Mouse (Mus musculus): ENCODE data around the gene Acad10. TPM values are rescaled to one million over a fixed set of nuclear protein-coding genes. Genes with fewer than 3 reads are reported as not detected.

Gene Acad10
- 3.6 and 4.8 TPM in 2 replicates for polyA plus RNA-seq (2012; ENCODE audit: low replicate concordance)

DNA sequence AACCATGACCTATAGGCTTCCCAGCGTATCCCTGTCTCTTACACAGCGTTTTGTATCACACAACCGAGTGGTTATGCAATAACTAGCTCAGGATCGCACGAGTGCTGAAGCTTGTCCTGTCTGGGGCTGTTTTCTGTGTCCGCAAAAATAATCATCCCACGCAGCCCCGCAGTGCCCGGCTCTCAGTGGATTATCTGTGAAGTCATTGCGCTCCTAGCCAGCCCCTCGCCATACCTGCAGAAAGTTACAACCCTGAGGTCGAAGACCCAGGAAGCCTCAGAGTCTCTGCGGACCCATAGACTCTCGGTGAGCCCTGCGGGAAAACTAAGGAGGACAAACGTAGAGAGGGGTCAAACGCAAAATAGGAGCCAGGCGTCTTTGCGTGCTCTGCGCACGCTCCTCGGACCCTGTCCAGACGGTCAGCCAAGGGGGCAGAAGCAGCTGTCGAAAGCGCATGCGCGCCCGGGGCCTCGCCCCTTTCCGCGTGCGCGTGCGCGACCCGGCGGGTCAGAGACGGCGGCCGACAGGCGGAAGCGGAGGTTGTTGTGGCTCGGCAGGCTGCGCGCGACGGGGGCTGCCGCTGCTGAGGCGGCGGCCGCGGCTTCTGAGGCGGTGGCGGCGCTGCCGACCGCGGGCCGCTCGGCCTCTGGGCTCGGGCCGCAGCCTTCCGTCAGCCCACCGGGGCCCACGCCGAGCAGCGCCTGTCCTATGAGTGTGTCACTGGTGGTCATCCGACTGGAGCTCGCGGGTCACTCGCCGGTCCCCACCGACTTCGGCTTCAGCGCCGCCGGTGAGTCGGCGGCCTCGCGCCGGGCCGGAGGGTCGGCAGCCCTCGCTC is at the start of gene Acad10, which contains the start of gene Brap:
Gene Acad10, minus strand, starts transcription at position 456 of the 838 bp plus-strand sequence.
Gene Brap, plus strand, starts transcription at position 505 of the 838 bp plus-strand sequence.

DNA sequence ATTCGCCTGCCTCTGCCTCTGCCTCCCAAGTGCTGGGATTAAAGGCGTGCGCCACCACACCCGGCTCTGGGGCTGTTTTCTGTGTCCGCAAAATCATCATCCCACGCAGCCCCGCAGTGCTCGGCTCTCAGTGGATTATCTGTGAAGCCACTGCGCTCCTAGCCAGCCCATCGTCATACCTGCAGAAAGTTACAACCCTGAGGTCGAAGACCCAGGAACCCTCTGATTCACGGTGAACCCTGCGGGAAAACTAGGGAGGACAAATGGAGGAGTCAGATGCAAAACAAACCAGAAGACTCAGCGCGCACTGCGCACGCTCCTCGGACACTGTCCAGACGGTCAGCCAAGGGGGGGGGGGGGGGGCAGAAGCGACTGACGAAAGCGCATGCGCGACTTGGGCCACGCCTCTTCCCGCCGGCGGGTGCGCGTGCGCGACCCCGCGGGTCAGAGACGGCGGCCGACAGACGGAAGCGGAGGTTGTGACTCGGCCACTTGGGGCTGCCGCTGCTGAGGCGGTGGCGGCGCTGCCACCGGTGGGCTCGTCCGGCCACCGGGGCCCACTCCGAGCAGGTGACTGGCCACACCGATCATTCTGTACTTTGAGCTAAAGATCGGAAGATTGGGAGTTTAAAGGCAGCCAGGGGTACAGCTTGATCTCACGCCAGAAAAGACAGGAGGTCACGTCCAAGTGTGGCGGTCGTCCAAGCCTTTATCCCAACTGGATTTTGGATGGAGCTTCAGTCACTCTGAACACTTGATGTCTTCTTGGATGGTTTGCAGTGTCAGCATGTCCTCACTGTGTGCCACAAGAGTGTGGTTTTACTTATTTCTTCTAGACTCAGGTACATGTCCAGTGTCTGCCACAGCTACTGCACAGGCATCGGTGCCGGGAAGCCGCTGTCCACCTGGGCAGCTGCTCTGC is 41.5 kb downstream of the Acad10 start, which contains the start of gene Acad12:
Gene Acad12, minus strand, starts transcription at position 347 of the 922 bp plus-strand sequence.

DNA sequence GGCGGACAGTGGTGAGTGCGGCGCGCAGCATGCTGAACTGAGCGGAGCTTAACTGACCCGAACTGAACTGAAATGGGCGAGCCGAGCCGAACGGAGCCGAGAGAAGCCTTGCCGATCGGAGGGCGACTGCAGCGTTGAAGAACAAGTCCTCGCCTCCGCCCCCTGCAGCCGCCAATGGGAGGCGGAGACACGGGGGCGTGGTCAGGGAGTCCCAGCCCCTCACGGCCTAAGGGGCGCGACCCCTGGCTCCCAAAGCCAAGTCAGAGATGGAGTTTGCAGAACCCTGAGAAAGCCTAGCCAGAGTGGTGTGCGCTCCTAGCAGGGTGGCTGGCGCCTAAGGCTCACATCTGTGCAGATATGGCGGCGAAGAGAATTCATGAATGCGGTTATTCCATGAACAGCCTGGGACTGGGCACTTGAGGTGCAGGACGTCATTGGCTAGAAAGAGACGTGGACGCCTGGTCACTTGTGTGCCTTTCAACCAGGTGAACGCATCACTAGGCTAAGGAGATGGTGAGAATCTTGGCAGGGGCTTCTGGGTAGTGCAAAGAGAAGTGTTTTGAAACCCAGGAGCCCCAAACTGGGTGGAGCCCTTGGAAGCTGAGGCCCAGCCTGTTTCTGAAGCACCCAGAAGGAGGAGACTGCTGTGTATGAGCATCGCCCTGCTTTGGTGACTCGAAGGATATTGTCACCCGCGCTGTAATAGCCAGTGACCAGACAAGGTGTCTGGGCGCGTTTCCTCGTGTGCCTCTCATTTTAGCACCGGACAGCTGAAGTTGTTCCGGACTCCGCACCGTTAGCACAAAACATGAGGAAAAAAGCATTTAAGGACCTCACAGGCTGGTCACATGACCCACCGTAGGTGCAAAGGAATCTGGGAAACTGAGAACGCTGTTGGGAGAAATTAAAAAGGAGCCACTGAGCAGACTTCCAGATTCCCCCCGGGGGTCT is 66.6 kb downstream of the Acad10 start, which contains the start of gene Aldh2:
Gene Aldh2, minus strand, starts transcription at position 374 of the 951 bp plus-strand sequence.

Other genes starting within 250 kb of the Acad10 start
- 0.36 and 1.7 TPM in 2 replicates for gene Tmem116, start 208.6 kb downstream of the Acad10 start, polyA plus RNA-seq (2012; ENCODE audit: low replicate concordance)
- 193 and 340 TPM in 2 replicates for gene Erp29, start 208.0 kb downstream of the Acad10 start, polyA plus RNA-seq (2012; ENCODE audit: low replicate concordance)
- gene Adam1b, start 157.1 kb downstream of the Acad10 start, polyA plus RNA-seq (2012; ENCODE audit: low replicate concordance), result not detected in 2 replicates
- 0.22 and 0.35 TPM in 2 replicates for gene Adam1a, start 115.0 kb downstream of the Acad10 start, polyA plus RNA-seq (2012; ENCODE audit: low replicate concordance)
- 0.12 TPM in 1 of 2 replicates, not detected in the other for gene Gm42878, start 115.0 kb downstream of the Acad10 start, polyA plus RNA-seq (2012; ENCODE audit: low replicate concordance)
- 16.9 and 51.0 TPM in 2 replicates for gene Mapkapk5, start 114.6 kb downstream of the Acad10 start, polyA plus RNA-seq (2012; ENCODE audit: low replicate concordance)
- gene Aldh2, start 66.7 kb downstream of the Acad10 start, polyA plus RNA-seq (2012; ENCODE audit: low replicate concordance), result 363 and 626 TPM in 2 replicates
- 2.0 and 4.2 TPM in 2 replicates for gene Acad12, start 41.6 kb downstream of the Acad10 start, polyA plus RNA-seq (2012; ENCODE audit: low replicate concordance)
- gene Brap, start within 50 bp of the Acad10 start, polyA plus RNA-seq (2012; ENCODE audit: low replicate concordance), result 14.4 and 16.1 TPM in 2 replicates
- gene Atxn2, start 50.8 kb upstream of the Acad10 start, polyA plus RNA-seq (2012; ENCODE audit: low replicate concordance), result 22.4 and 97.1 TPM in 2 replicates
- gene Sh2b3, start 177.1 kb upstream of the Acad10 start, polyA plus RNA-seq (2012; ENCODE audit: low replicate concordance), result 242 and 1,055 TPM in 2 replicates
- 4.7 and 27.2 TPM in 2 replicates for gene Pheta1, start 188.5 kb upstream of the Acad10 start, polyA plus RNA-seq (2012; ENCODE audit: low replicate concordance)